Mouse (Mus musculus): Measurements from ENCODE around the gene Gm21788.
"Not testable (repeated sequence)": the region's sequence is repeated elsewhere in the genome, so short reads cannot be mapped to it uniquely, and the experiment has no call there.

Gm21788 gene

GRCm38 (mm10) chrY:7404710-7405109, at the start of gene Gm21788:
Gene Gm21788, plus strand, starts transcription at chrY:7405010.
- not testable (repeated sequence) for DNase-seq (ENCODE audit: low spot score)

All from yolk sac, embryonic 10.5 days (tissue).